ENCODE assay signal across 10 mouse cellular contexts in the genomic region with DNA sequence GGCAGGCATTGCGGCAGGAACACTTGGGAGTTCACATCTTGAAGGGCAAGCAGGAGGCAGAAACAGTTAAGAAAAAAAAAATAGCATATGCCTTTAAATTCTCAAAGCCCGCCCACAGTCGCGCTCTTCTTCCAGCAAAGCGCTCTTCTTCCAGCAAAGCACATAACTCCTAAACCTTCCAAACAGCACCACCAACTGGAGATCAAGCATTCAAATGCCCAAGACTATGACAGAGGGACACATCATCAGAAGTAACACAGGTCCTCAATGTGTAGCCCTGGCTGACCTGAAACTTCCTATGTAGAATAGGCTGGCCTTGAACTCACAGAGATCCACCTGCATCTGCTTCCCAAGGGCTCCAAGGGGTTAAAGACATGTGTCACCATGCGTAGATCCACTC.
DNase-seq lines count a peak whose midpoint lies in the region; TF ChIP-seq lines count a peak whose summit lies in the region.
"Had no signal": no experiment of that assay in that cellular context is flagged by ENCODE, and none has a peak within 500 bp of the region (broad histone marks: within the 10 kb centered on the region; RNA-seq: fewer than 3 reads in every experiment).

No protein-coding gene starts in this region.

- intact Hi-C loops in gastrocnemius, adult 2 months (cut with DNase I) = loop anchor here (2.0 kb wide), 1 partner anchor 283 kb away; no protein-coding TSS in a partner anchor
- intact Hi-C loops in left cerebral cortex, postnatal 4 days (cut with DNase I) = no loop called here
- intact Hi-C loops in left cerebral cortex, postnatal 14 days (cut with DNase I) = no loop called here

- DNase-seq in gastrocnemius, adult 2 months = no peak
- no peak for DNase-seq in gastrocnemius, postnatal 10 days
- DNase-seq in left cerebral cortex, adult 18-20 months (ENCODE audit: low spot score in 2 of 2) = peak; percentile 2 to 14
- DNase-seq in left cerebral cortex, postnatal 4 days = no peak
- DNase-seq in adrenal gland, postnatal 36 days = peak; percentile 0 to 22
- DNase-seq in left cerebral cortex, postnatal 14 days (ENCODE audit: low spot score in 2 of 2) = peak; percentile 4 to 24
- no peak for DNase-seq in MN1 (ENCODE audit: low spot score)
- DNase-seq in spleen, postnatal 4 days (ENCODE audit: low spot score in 2 of 2) = no peak
- DNase-seq: cerebellum, adult 18-20 months had no signal

- H3K27ac ChIP-seq in gastrocnemius, adult 2 months = no peak overlapping the region
- H3K27ac ChIP-seq: macrophage had no signal

- H3K4me3 ChIP-seq in gastrocnemius, adult 2 months = no peak overlapping the region

- peak; percentile 47 for TF ChIP-seq CTCF in gastrocnemius, adult 2 months (IDR thresholded peaks at IDR 0.05)

Comparison
In these comparisons a context has a peak if more than half of its experiments do, and no peak if none do; other contexts are left out.
1. DNase-seq: peak in left cerebral cortex, adult 18-20 months (2 of 2), adrenal gland, postnatal 36 days (2 of 2) and left cerebral cortex, postnatal 14 days (2 of 2); none in gastrocnemius, adult 2 months (single experiment), gastrocnemius, postnatal 10 days (single experiment), left cerebral cortex, postnatal 4 days (single experiment), MN1 (single experiment) and spleen, postnatal 4 days (0 of 2).